Mouse (Mus musculus) liver, embryonic 14.5 days (tissue): ENCODE measurements around the gene Krt84. TPM values are rescaled to one million over a fixed set of nuclear protein-coding genes. Genes with fewer than 3 reads are reported as not detected.

Experiments
- ATAC-seq: fragments of 200-750 bp; cut with Nextera tagmentation; 2 replicates; pipeline ENCODE4 v1.8.0; 2017; ENCODE audit warnings: moderate number of reproducible peaks, mild to moderate bottlenecking, moderate library complexity; ENCODE audit not compliant: insufficient read depth
- DNase-seq, 3 experiments: peaks; one replicate each; pipeline ENCODE4 v3.0.0-alpha.2; 2012 to 2013; ENCODE audit warnings: low read depth in 3 of 3, low spot score in 3 of 3
- H3K27ac ChIP-seq: fragments of 300-500 bp; sonication (generic); 2 replicates; pipeline ENCODE4 v1.5.1; 2014; ENCODE audit warnings: moderate library complexity, mild to moderate bottlenecking, control low read depth, inconsistent platforms
- H3K27me3 ChIP-seq: fragments of 300-500 bp; sonication (generic); 2 replicates; pipeline ENCODE4 v1.6.1; 2014; ENCODE audit warnings: mild to moderate bottlenecking, low read length, moderate library complexity; ENCODE audit not compliant: control insufficient read depth, insufficient read depth
- H3K36me3 ChIP-seq: fragments of 300-500 bp; sonication (generic); replicated peaks from 2 replicates; pipeline ENCODE4 v1.6.1; 2014; ENCODE audit warnings: low read depth; ENCODE audit not compliant: control insufficient read depth, insufficient read depth
- H3K4me1 ChIP-seq, 2 experiments: fragments of 200-500 bp in 1 of 2; fragments of 300-500 bp in 1 of 2; sonication (generic) in 1 of 2; replicated peaks; 2 replicates each; pipeline ENCODE4 v1.6.1; 2012 to 2014; ENCODE audit warnings: antibody characterized with exemption in 1 of 2, inconsistent platforms in 1 of 2, low read length in 1 of 2; ENCODE audit not compliant: control insufficient read depth in 2 of 2, insufficient read depth in 2 of 2
- H3K4me2 ChIP-seq: fragments of 300-500 bp; sonication (generic); 2 replicates; pipeline ENCODE4 v1.6.1; 2014; ENCODE audit warnings: low read depth, mild to moderate bottlenecking, control low read depth, moderate library complexity
- H3K4me3 ChIP-seq, 2 experiments: fragments of 200-500 bp in 1 of 2; fragments of 300-500 bp in 1 of 2; sonication (generic) in 1 of 2; 2 replicates each; pipeline ENCODE4 v1.5.1; 2012 to 2014; ENCODE audit warnings: low read depth in 2 of 2, low read length in 2 of 2, mild to moderate bottlenecking in 2 of 2, control low read depth in 1 of 2, inconsistent platforms in 1 of 2, moderate library complexity in 1 of 2; ENCODE audit not compliant: insufficient read depth in 1 of 2
- H3K9ac ChIP-seq: fragments of 300-500 bp; sonication (generic); replicated peaks from 2 replicates; pipeline ENCODE4 v1.6.1; 2014; ENCODE audit warnings: mild to moderate bottlenecking, control low read depth, moderate library complexity
- H3K9me3 ChIP-seq: fragments of 300-500 bp; sonication (generic); 2 replicates; pipeline ENCODE4 v1.6.1; 2016; ENCODE audit warnings: low read length, mixed read lengths; ENCODE audit not compliant: control insufficient read depth
- CTCF ChIP-seq: IDR thresholded peaks from 2 replicates; pipeline ENCODE4 v1.5.1; 2016; ENCODE audit warnings: antibody characterized with exemption, low read depth, control low read depth
- EP300 ChIP-seq: IDR thresholded peaks from 2 replicates; pipeline ENCODE4 v1.6.1; 2016; ENCODE audit warnings: antibody characterized with exemption, low read depth
- WGBS: fragments of 180-500 bp; shearing (Covaris S2); extraction: QIAGEN DNeasy Blood & Tissue Kit; methylation state at CpG from one replicate; pipeline ENCODE4 v1.1.7; 2014; ENCODE audit not compliant: insufficient replicate concordance; 5-methylcytosine and 5-hydroxymethylcytosine counted together
- polyA plus RNA-seq, 2 experiments: library from polyadenylated mRNA; depleted of rRNA in 1 of 2; stranded (reverse) in 1 of 2; unstranded in 1 of 2; fragments of >200 nt; fragmentation: Nextera tagmentation in 1 of 2; extraction: Ambion mirVana in 1 of 2; gene quantifications; 2 replicates each; pipeline versions ENCODE4 v1.2.1 to v1.2.3; 2012 to 2014

The Krt84 gene
- polyA plus RNA-seq, 2 experiments, result not detected

DNA sequence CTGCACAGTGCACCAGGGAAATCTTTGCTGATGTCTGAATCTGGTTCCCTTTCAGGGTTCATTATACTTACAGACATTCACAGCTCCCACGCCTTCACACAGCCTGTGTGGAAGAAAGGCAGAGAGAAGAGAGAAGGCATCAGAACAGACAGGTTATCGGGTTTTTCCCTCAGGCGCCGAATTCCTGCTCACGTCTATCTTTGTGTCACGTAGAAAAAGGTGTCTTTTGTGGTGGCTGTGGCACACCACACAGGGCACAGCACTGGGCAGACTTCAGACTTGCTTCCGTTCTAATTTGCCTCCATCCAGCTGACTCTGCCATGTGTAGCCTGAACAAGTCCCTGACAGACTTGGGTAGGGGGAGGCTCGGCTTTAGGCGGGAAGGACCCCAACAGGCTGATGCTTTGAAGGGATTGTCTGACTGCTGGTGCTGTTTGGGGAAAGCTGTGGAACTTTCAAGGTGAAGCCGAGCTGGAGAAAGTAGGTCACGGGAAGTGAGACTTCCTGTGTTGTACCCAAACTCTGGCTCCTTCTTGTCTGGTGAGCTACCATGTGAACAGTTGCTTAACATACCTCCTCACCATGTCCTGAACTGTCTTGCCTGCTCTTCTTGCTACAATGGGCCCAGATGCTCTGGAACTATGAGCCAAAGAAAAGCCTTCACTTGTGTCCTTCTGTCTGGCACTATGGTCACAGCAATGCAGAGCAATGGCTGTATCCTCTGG is 46.5 kb downstream of the Krt84 start:
- Histone ChIP-seq H3K4me3 (no peak overlapping the region), H3K9me3 (no peaks in the 10 kb centered on the region), H3K9ac (no peak overlapping the region), H3K4me1 (no peaks in the 10 kb centered on the region), H3K27me3 (no peaks in the 10 kb centered on the region), H3K27ac (no peak overlapping the region), H3K4me2 (no peak overlapping the region), H3K36me3 (no peaks in the 10 kb centered on the region)
- DNase-seq, result no peak
- no peak for ATAC-seq
- WGBS, result 52% methylated on average over 11 of the region's 11 CpGs
- TF ChIP-seq CTCF, result no peak
- TF ChIP-seq EP300, result no peak

DNA sequence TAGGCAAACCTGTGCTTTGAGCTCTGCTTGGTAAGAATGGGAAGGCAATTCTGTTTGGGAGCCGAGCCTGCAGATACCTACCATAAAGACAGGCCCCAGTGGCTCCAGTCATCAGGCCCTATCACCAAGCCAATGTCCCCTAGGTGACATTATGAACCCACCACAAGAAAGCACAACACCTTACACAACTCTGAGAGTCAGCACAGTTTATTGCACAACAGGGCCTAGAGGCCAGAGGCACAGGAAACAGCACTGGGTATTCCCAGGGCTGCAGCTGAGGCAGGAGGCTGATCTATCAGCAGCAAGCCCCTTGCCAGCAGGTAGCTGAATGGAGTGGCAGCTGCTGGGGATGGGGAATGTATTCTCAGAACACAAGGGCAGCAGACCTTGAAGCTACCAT is 47.7 kb downstream of the Krt84 start:
- TF ChIP-seq CTCF, result no peak
- no peak for TF ChIP-seq EP300

DNA sequence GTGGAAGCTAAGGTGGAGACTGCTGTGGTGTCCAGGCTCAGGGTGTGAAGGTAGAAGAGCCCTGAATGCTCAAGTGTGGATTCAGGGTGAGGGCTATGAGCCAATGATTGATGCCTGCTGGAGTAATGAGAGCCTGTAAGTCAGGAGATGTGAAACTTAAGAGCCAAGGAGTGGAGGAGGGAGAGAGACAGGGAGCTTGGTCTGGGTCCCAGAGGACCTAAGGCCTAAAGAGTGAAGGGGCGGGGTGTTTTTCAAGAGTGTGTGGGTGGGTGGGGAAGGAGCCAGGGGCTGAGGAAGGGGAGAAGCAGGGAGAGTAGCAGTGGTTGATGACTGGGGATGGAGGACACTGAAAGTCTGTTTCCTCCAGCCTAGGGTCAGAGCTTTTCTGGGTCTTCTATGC is 49.0 kb downstream of the Krt84 start:
- 47% methylated on average over 1 of the region's 1 CpGs for WGBS
- Histone ChIP-seq H3K9ac (no peak overlapping the region), H3K9me3 (no peaks in the 10 kb centered on the region), H3K27me3 (no peaks in the 10 kb centered on the region), H3K4me1 (no peaks in the 10 kb centered on the region), H3K4me3 (no peak overlapping the region), H3K27ac (no peak overlapping the region), H3K4me2 (no peak overlapping the region), H3K36me3 (no peaks in the 10 kb centered on the region)
- no peak for DNase-seq
- ATAC-seq, result no peak
- TF ChIP-seq EP300, result no peak
- TF ChIP-seq CTCF, result no peak

More for the DNA sequence above, 47.7 kb downstream of the Krt84 start:
- no peaks in the 10 kb centered on the region for H3K9me3 ChIP-seq
- ATAC-seq (no peak), DNase-seq (no peak)
- H3K4me1 ChIP-seq, result no peaks in the 10 kb centered on the region
- 38% methylated on average over 1 of the region's 1 CpGs for WGBS
- H3K4me3 ChIP-seq, result no peak overlapping the region
- H3K9ac ChIP-seq, result no peak overlapping the region
- no peak overlapping the region for H3K4me2 ChIP-seq
- no peak overlapping the region for H3K27ac ChIP-seq
- H3K27me3 ChIP-seq, result no peaks in the 10 kb centered on the region
- H3K36me3 ChIP-seq, result no peaks in the 10 kb centered on the region

DNA sequence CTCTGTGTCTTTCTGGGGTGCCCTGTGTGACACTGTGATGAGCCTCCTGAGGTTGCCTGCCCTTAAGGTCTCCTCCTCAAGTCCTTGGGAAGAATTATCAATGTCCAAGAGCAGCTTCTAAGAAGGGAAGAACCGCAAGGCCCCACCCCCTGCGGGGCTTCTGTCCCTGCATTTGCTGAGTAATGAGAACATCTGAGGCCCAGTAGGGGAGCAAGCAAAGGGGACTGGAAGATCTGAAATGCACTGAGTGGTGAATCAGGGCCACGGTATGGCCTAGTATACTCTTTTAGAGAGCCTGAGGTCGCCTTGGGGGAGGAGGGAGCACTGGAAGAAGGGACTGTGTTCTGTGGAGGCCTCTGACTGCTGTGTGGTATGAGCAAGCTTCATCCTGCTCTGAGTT is 50.6 kb downstream of the Krt84 start:
- 27% methylated on average over 4 of the region's 4 CpGs for WGBS
- Histone ChIP-seq H3K9me3 (no peaks in the 10 kb centered on the region), H3K4me1 (no peaks in the 10 kb centered on the region), H3K4me2 (no peak overlapping the region), H3K36me3 (no peaks in the 10 kb centered on the region), H3K27ac (no peak overlapping the region), H3K4me3 (no peak overlapping the region), H3K9ac (no peak overlapping the region), H3K27me3 (no peaks in the 10 kb centered on the region)
- ATAC-seq (no peak), DNase-seq (no peak)
- TF ChIP-seq CTCF (no peak), EP300 (no peak)

DNA sequence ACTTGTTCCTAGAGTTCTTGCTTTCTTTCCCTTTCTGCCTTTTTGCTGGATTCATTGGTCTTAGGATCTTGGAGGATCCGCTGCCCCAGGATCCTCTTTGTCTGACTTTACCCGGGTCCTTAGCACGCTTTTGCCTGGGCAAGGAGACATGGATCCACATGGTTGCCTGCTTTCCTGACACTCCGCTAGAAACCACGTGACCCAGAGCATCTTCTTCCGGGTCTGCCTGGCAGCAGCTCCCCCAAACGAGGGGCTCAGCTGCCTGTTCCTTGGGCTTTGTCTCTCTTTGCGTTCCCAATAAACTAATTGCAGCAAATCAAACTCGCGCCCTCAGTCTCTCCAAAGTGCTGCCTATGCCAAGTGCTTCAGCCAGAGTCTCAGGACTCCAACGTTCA is 53.0 kb downstream of the Krt84 start:
- no peak for ATAC-seq
- Histone ChIP-seq H3K27me3 (no peaks in the 10 kb centered on the region), H3K36me3 (no peaks in the 10 kb centered on the region), H3K4me2 (no peak overlapping the region), H3K4me1 (no peaks in the 10 kb centered on the region), H3K9ac (no peak overlapping the region), H3K27ac (no peak overlapping the region), H3K4me3 (no peak overlapping the region), H3K9me3 (no peaks in the 10 kb centered on the region)
- TF ChIP-seq EP300 (no peak), CTCF (no peak)
- DNase-seq, result no peak
- WGBS, result 31% methylated on average over 11 of the region's 11 CpGs
